Mouse (Mus musculus) regulatory T cell (primary cell): ENCODE data around the gene Errfi1.
"Not testable (repeated sequence)": the region's sequence is repeated elsewhere in the genome, so short reads cannot be mapped to it uniquely, and the experiment has no call there.

Experiments used
- in situ Hi-C: fragments of 300-600 bp; cut with MboI, MseI; formaldehyde crosslinking; loops from one replicate; pipeline ENCODE4 v1.15.1; 2025; ENCODE audit warnings: high pct_unique_total_duplicates

Gene Errfi1

GRCm38 (mm10) chr4:150846316-150846715, 7.4 kb upstream of the Errfi1 start:
- in situ Hi-C loops = no loop called here

GRCm38 (mm10) chr4:150849964-150850363, 3.8 kb upstream of the Errfi1 start:
- in situ Hi-C loops = loop anchor here (5.0 kb wide), 1 partner anchor 58 kb away; no protein-coding TSS in a partner anchor

DNA sequence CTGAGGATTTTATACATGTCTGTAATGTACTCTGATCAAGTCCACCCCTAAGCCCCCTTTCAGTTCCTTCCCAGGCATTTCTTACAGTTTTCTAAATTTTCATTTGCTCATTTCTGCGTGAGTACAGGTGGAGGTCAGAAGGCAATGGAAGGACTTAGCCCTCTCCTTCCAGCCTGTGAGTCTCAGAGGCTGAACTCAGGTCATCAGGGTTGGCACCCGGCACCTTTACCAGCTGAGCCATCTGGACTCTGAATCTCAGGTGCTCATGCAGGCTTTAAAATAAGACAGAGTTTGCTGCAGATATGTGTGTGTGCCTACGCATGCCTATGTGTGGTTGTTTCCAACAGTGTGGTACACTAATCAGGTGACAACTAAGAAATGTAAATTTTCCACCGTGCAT, 2.8 kb upstream of the Errfi1 start:
- in situ Hi-C loops = loop anchor here (5.0 kb wide), 1 partner anchor 59 kb away; no protein-coding TSS in a partner anchor

- in situ Hi-C loops = loop anchor here (5.0 kb wide), 1 partner anchor 60 kb away; no protein-coding TSS in a partner anchor
These were observed 1.7 kb upstream of the Errfi1 start for GRCm38 (mm10) chr4:150852045-150852444.

GRCm38 (mm10) chr4:150852479-150852878, 1.2 kb upstream of the Errfi1 start:
- in situ Hi-C loops = loop anchor here (5.0 kb wide), 1 partner anchor 60 kb away; no protein-coding TSS in a partner anchor

DNA sequence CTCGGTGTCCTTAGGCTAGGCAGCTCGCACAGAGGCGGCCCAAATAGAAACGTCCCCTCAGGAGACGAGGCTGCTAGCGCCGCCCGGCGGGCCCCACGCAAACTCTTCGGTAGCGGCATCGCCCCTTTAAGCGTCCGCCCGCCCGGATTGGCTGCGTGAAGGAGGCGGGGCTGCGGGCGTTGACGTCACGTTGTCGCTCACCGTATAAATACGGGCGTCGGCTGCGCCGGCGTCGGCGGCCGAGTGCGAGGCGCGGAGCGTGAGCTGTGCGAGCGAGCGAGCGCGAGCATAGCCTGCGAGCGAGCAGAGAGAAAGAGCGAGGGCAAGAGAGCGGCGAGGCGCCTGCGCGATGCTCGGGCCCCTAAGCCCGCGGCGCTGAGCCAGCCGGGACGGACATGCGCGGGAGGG, 1.1 kb downstream of the Errfi1 start:
- in situ Hi-C loops = loop anchor here (5.0 kb wide), 1 partner anchor 63 kb away; no protein-coding TSS in a partner anchor

GRCm38 (mm10) chr4:150855346-150855745, 1.6 kb downstream of the Errfi1 start:
- in situ Hi-C loops = no loop called here

DNA sequence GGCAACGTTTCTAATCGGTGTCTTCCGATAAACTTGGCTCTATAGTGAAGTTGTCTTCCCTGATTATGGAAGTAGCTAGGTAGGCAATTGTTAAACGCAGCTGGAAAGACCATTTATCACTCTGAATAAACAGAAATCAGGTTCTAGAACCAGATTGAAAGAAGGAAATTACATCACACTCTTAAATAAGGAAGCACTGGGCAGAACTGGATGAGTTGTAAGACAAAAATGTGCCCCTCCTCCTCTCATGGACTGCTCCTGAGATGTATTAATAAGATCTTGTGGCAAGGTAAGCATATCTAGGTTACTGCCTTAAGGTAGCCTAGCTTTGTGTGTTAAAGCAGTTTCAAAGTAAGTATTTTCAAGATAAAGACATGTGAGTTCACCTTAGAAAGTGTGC, 6.8 kb downstream of the Errfi1 start:
- in situ Hi-C loops = no loop called here

DNA sequence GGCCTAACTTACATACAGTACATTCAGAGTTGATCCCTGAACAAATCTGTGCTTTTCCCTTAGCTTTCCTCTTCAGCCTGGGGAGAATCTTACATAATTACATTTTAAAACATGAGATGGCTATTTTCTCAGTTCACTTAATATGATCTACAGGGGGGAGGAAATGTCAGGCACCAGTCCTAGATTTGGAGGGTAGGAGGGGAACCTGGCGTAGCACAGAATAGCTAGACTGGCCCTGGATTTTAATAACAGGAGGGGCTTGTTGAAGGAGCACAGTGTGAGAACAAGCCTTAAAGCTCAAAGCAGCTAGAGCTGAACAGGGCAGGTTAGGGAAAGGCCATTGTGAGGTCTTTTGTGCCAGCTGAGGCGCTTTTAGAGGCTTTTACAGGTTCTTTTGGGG, 7.4 kb downstream of the Errfi1 start:
- in situ Hi-C loops = no loop called here

- in situ Hi-C loops = no loop called here
These were observed 9.1 kb downstream of the Errfi1 start for GRCm38 (mm10) chr4:150862626-150863375.

DNA sequence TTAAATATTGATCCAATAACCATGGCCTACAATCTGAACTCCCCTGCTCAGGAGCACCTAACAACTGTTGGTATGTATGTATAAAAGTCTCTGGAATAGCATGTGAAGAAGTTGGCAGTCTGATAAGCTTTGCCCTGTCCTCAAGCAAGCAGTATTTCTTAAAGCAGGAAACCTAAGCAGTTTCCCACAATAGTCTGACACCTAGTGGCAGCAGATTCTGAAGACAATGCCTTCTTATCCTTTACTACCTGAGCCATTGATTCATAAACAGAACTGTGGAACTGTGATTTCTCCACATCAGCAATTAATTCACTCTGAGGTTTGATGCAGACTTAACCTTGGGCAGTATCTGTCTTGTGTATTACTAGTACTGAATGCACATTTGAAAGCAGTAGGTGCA, 11.7 kb downstream of the Errfi1 start:
- in situ Hi-C loops = no loop called here

- in situ Hi-C loops = no loop called here
These were observed 12.3 kb downstream of the Errfi1 start for GRCm38 (mm10) chr4:150866069-150866468.

DNA sequence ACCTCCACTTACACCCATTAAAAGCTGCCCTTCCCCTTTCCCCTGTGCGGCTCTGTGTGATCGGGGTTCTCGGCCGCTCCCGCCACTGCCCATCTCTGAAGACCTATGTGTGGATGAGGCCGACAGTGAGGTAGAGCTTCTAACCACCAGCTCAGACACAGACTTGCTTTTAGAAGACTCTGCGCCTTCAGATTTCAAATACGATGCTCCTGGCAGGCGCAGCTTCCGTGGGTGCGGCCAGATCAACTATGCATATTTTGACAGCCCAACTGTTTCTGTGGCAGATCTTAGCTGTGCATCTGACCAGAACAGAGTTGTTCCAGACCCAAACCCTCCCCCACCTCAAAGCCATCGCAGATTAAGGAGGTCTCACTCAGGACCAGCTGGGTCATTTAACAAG, 12.8 kb downstream of the Errfi1 start:
- in situ Hi-C loops = no loop called here

DNA sequence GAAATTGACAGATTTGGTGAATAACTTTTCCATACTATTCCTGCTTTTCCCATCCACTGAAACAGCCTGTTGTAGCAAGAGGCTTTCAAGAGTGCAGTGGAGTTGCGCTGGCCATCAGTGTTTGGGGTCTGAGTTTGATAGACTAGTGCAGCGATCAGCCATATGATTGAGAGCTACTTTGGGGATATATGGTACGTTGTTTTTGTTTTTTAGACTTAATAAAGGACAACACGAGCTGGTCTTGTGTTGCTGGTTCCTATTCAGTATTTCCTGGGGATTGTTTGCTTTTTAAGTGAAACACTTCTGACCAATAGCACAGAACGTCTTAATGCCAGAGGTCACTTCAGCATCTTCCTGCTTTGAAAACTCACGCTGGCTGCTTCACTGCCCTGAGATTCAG, 14.4 kb downstream of the Errfi1 start:
- in situ Hi-C loops = no loop called here

GRCm38 (mm10) chr4:150868859-150869258, 15.1 kb downstream of the Errfi1 start:
- in situ Hi-C loops = no loop called here

DNA sequence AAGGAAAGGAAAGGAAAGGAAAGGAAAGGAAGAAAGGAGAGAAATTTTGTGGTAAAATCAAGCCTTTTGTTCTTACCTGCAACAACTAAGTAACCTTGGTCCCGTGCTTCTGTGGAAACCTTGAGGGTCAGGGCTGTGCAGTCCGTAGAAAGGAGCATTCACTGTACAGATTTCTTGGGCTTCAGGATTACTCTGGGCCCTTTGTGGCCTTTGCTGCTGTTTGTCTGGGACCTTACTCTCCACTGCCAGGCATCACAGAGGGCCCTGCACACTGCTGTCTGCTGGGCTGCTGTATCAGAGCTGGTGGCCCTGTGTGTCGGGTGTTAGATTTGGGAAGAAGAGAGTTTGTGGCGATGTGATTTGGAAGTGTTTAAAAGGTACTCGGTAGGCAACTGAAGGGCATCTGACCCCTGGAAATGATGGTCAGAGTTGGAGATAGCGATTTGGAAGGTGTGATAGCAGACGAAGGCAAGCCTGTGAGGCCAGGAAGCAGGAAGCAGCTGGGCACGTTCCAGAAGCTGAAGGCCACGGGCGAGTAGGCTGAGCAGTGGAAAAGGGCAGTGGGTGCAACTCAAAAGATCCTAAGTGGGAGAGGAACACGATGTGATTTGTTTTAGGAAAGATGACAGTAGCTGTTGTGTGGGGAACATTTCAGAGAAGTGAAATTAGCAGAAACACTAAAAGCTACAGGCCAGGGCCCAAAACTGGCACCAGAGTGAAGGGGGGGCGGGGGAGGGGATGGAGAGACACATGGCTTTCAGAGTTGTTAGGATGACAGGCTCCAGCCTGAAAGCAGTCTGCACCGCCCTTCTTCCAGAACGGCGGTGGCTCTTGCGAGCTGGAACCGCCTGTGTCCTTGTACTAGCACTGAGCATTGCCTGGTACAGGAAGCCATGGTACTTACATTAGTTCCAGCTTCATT, 15.8 kb downstream of the Errfi1 start:
- in situ Hi-C loops = no loop called here

DNA sequence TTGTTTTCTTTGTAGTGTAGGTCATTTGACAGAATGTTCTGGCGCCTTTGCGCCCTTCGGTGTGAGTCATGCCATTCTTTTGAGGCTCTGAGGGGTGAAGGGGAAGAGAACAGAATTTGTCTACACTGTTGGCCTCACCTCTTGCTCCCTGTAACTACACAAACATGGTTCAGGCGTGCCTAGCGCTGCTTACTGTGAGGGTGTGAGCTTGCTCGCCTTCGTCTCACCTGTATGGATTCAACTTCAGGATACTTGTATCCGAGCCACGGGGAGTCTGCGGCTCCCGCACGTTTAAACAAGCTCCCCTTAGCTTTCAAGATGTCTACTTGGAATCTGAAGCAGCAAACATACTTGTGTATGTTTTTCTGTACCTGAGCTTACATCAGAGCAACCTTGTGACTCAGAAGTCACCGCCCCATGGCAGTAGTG, 17.3 kb downstream of the Errfi1 start:
- in situ Hi-C loops = no loop called here

DNA sequence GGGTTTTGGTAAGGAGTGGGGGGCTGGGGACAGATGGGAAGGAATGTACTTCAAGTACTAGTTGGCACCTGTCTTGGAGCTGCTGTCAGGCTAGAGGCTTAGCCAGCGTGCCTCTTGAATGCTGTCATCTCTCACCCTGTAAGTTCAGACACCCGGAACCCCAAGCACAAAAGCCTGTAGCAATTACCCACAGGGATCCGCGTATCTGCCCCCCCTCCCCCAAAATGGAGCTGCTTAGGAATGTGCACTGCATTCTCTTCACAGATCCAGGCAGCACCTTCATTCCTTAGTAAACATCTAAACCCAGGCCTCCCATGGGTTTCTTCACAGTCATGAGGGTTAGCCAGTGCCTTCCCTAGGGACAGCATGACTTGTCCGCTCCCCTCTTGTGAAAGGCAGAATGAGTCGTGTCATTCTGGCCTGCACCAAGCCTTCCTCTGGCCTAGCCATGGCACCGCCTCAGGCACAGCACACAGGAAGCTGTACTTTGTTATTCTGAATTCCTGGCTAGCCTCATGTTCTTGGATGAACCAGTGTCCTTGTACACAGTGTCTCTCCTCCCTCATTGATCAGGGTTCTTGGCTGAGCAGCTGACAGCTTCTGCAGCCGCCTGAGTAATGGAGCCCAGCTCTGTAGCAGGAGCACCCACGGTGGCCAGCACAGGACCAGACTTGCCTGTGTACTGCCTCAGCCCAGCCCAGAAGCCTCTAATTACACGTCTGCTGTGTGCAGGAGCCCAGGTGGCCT, 17.8 kb downstream of the Errfi1 start:
- in situ Hi-C loops = no loop called here

DNA sequence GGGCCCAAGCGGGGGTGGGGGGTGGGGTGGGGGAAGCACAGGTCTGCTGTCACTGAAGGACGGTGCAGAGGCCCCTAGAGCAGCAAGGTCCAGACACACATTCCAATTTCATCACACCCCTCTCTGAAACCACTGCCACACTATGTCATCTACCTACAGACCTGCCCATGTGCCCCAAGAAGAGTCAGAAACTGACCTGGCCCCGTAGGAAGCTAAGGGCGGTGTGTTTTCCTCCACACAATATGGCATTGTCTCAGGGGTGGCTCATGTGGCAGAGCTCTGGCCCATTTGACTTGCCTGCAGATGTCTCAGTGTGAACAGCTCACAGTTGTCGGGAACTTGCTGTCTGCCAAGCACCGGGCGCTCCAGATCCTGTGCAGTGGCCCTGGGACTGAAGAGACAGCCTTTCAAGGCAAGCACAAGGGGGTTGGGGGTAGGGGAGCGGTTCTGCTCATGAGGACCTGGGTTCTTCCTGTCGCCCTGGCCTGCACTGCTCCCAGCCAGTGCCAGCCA, 18.5 kb downstream of the Errfi1 start:
- in situ Hi-C loops = no loop called here

GRCm38 (mm10) chr4:150872681-150873080, 19.0 kb downstream of the Errfi1 start:
- in situ Hi-C loops = no loop called here

DNA sequence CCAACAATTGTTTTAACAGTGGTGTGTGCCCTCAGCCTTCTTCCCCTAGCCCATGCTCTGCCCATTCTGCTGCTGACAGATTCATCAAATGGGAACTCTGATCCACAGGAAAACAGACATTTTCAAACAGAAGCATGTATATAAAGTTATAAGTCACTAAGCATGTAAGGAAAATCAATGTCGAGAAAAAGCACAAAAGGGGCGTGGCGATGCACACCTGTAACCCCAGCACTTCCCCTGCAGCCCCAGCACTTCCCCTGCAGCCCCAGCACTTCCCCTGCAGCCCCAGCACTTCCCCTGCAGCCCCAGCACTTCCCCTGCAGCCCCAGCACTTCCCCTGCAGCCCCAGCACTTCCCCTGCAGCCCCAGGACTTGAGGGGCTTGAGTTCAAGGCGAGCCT, 20.7 kb downstream of the Errfi1 start:
- in situ Hi-C loops = not testable (repeated sequence)
